Mouse (Mus musculus) kidney, adult 2 months (tissue): ENCODE data around the gene Gm11099.

ENCODE experiments used
- CTCF ChIP-seq: fragments of 200-500 bp; conservative IDR thresholded peaks from 2 replicates; pipeline ENCODE4 v1.5.1; 2011; ENCODE audit warnings: low read depth, mild to moderate bottlenecking, control low read depth, low read length, moderate library complexity, mixed read lengths; ENCODE audit not compliant: insufficient read depth, insufficient read length
- POLR2A ChIP-seq: fragments of 200-500 bp; IDR thresholded peaks from one replicate; pipeline ENCODE4 v1.6.1; 2011; ENCODE audit warnings: low read depth, low read length, control low read depth

DNA sequence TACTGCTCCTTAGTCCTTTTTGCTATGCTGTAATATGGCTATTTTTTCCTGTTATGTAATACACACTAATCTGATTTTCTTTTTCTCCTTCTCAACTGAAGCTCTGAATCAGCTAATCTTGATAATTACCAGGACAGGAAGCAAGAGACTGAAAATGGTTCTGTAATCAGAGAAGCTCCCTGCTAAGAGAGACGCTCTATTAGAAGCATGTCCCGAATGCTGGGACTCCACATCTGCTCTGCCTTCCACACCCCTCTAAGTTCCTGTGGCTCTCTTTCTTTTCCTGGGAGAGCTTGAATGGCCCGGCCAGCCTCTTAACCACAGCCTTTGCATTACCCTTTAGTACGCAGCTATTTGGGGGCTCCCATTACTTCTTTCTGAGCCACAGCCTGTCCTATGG, 45.8 kb downstream of the Gm11099 start:
- no peak for TF ChIP-seq POLR2A
- no peak for TF ChIP-seq CTCF
